Mouse (Mus musculus): Measurements from ENCODE around the gene Krtap24-1.

Krtap24-1 gene

DNA sequence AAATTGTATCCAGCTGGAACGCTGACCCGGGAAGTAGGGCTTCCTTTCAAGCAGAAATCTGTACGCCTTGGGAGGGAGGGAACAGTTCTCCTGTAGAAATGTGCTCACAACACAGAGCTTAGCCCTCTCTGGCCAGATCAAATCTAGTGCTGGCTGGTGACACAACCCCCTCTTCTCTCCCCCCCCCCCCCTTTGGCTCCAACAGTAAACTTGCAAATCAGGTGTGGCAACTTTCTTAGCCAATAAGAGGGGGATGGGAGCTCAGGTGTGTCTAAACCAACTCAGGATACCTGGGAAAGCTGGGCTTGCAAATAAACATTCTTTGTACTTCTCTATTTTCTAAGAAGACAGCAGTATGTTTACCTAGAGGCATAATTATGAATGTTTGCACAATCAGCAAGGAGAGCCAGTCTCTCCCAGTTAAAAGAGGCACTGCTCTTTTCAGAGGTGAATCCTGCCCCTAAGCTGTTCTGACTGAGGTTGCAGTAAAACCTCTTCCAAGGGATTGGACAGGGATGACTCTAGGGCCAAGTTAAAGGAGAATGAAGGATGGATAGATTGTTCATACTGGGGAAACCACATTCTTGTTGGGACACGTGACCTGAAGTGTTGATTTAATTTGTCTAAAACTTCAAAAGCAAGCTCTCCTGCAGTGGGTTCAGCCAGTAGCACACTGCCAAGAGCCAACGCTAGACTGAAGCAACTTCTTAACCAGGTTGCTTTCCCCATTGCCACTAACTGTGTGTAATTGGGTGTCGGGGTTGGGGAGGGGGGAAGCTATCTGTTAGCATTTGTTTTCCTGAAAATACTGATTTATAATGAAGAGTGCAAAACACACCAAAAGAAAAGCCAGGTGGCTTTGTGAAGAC is 48.8 kb downstream of the Krtap24-1 start, which contains the start of gene Cldn8:
Gene Cldn8 (minus strand): TSS at position 139 of the 869 bp plus-strand sequence.
- DNase-seq (ENCODE audit: low spot score in 2 of 2), result no peak

DNA sequence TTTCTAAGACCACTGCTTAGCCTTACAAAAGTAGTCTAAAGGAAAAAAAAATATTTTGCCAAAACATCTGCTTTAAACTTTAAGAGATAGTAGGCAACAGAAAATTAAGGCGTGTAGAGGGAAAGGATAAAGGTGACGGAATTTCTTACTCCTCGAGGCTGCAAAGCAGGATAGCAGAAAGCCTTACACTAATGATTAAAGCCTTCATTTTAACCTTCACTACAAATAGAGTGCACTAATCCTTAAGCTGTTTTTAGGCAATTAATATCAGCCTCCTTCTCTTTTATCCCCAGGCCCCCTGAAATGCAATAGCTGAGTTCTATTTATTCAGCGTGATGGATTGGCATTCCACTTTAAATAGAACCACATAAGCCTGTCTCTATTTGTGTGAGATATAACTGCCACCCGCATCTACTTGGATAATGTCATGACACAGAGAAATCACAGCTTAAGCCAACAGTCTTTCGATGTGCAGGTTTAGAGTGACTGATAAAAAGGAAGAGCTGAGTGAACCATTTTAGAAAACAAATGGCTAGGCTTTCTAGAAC is 50.4 kb downstream of the Krtap24-1 start:
- no peak for DNase-seq (ENCODE audit: low spot score in 2 of 2)

All from natural killer cell, adult 2 months (primary cell).